Mouse (Mus musculus) brown adipose tissue, adult 24 weeks (tissue): Measurements from ENCODE around the gene Prkn. TPM values are rescaled to one million over a fixed set of nuclear protein-coding genes. Genes with fewer than 3 reads are reported as not detected.

Experiments used
- H3K27ac ChIP-seq: fragments of 200-500 bp; replicated peaks from 2 replicates; pipeline ENCODE4 v1.5.1; 2012; ENCODE audit warnings: low read depth, mild to moderate bottlenecking, low read length
- H3K4me1 ChIP-seq: fragments of 200-500 bp; 2 replicates; pipeline ENCODE4 v1.6.1; 2012; ENCODE audit warnings: low read length, mixed read lengths; ENCODE audit not compliant: control insufficient read depth, insufficient read depth, insufficient read length
- H3K4me3 ChIP-seq: fragments of 200-500 bp; 2 replicates; pipeline ENCODE4 v1.5.1; 2012; ENCODE audit warnings: low read depth, mild to moderate bottlenecking, low read length, moderate library complexity; ENCODE audit not compliant: insufficient read depth
- polyA plus RNA-seq: library from polyadenylated mRNA; stranded (reverse); fragments of >200 nt; gene quantifications from 2 replicates; pipeline ENCODE4 v1.2.4, GENCODE M21; 2012; ENCODE audit not compliant: missing spikeins, insufficient read depth, insufficient read length

Prkn gene
- polyA plus RNA-seq, 1 experiment: 7.2 TPM

- H3K4me1 ChIP-seq: no peaks in the 10 kb centered on the region
- H3K27ac ChIP-seq: no peak overlapping the region
- H3K4me3 ChIP-seq: no peak overlapping the region
Measured at GRCm38 (mm10) chr17:11861178-11861577, 1021.0 kb downstream of the Prkn start.

GRCm38 (mm10) chr17:11862360-11862759 is 1022.2 kb downstream of the Prkn start:
- no peak overlapping the region for H3K27ac ChIP-seq
- H3K4me3 ChIP-seq: no peak overlapping the region
- no peaks in the 10 kb centered on the region for H3K4me1 ChIP-seq

- Histone ChIP-seq H3K4me3 (no peak overlapping the region), H3K4me1 (no peaks in the 10 kb centered on the region), H3K27ac (no peak overlapping the region)
Measured at GRCm38 (mm10) chr17:11863017-11863416, 1022.8 kb downstream of the Prkn start.

GRCm38 (mm10) chr17:11866231-11866630 is 1026.0 kb downstream of the Prkn start:
- no peaks in the 10 kb centered on the region for H3K4me1 ChIP-seq
- no peak overlapping the region for H3K27ac ChIP-seq
- no peak overlapping the region for H3K4me3 ChIP-seq

GRCm38 (mm10) chr17:11867334-11868095 is 1027.3 kb downstream of the Prkn start:
- Histone ChIP-seq H3K27ac (no peak overlapping the region), H3K4me1 (no peaks in the 10 kb centered on the region), H3K4me3 (no peak overlapping the region)

- no peaks in the 10 kb centered on the region for H3K4me1 ChIP-seq
- no peak overlapping the region for H3K4me3 ChIP-seq
Measured at GRCm38 (mm10) chr17:11870546-11870945, 1030.4 kb downstream of the Prkn start.

GRCm38 (mm10) chr17:11876240-11876639 is 1036.1 kb downstream of the Prkn start:
- Histone ChIP-seq H3K27ac (no peak overlapping the region), H3K4me3 (no peak overlapping the region), H3K4me1 (no peaks in the 10 kb centered on the region)

More at GRCm38 (mm10) chr17:11870546-11870945, 1030.4 kb downstream of the Prkn start:
- H3K27ac ChIP-seq: no peak overlapping the region

GRCm38 (mm10) chr17:11881110-11881820 is 1041.1 kb downstream of the Prkn start:
- H3K4me1 ChIP-seq: no peaks in the 10 kb centered on the region
- H3K27ac ChIP-seq: no peak overlapping the region
- no peak overlapping the region for H3K4me3 ChIP-seq

- no peak overlapping the region for H3K27ac ChIP-seq
- no peaks in the 10 kb centered on the region for H3K4me1 ChIP-seq
- H3K4me3 ChIP-seq: no peak overlapping the region
Measured at GRCm38 (mm10) chr17:11885601-11886000, 1045.4 kb downstream of the Prkn start.

- H3K4me1 ChIP-seq: no peaks in the 10 kb centered on the region
- H3K4me3 ChIP-seq: no peak overlapping the region
- no peak overlapping the region for H3K27ac ChIP-seq
Measured at GRCm38 (mm10) chr17:11886963-11887362, 1046.8 kb downstream of the Prkn start.

GRCm38 (mm10) chr17:11887591-11888205 is 1047.5 kb downstream of the Prkn start:
- Histone ChIP-seq H3K4me1 (no peaks in the 10 kb centered on the region), H3K27ac (no peak overlapping the region), H3K4me3 (no peak overlapping the region)

GRCm38 (mm10) chr17:11888806-11889205 is 1048.6 kb downstream of the Prkn start:
- Histone ChIP-seq H3K4me3 (no peak overlapping the region), H3K27ac (no peak overlapping the region), H3K4me1 (no peaks in the 10 kb centered on the region)

GRCm38 (mm10) chr17:11900300-11900699 is 1060.1 kb downstream of the Prkn start:
- Histone ChIP-seq H3K4me3 (no peak overlapping the region), H3K4me1 (no peaks in the 10 kb centered on the region), H3K27ac (no peak overlapping the region)

- H3K4me3 ChIP-seq: no peak overlapping the region
- H3K27ac ChIP-seq: no peak overlapping the region
- H3K4me1 ChIP-seq: no peaks in the 10 kb centered on the region
Measured at GRCm38 (mm10) chr17:11901731-11902130, 1061.5 kb downstream of the Prkn start.

- H3K27ac ChIP-seq: no peak overlapping the region
Measured at GRCm38 (mm10) chr17:11903001-11903400, 1062.8 kb downstream of the Prkn start.

More at GRCm38 (mm10) chr17:11903001-11903400, 1062.8 kb downstream of the Prkn start:
- H3K4me1 ChIP-seq: no peaks in the 10 kb centered on the region
- H3K4me3 ChIP-seq: no peak overlapping the region
